Mouse (Mus musculus) heart, postnatal 25 days (tissue): ENCODE data around the gene Mrm1. TPM values are rescaled to one million over a fixed set of nuclear protein-coding genes. Genes with fewer than 3 reads are reported as not detected.
"Not testable (repeated sequence)": the region's sequence is repeated elsewhere in the genome, so short reads cannot be mapped to it uniquely, and the experiment has no call there.

Source experiments
- DNase-seq: peaks from one replicate; pipeline ENCODE4 v3.0.0; 2022; ENCODE audit warnings: low spot score
- intact Hi-C: fragments of 180-260 bp; cut with DNase I; formaldehyde crosslinking; loops from one replicate; pipeline ENCODE4 v1.15.1; 2025
- total RNA-seq, 2 experiments: library from RNA; stranded (reverse); gene quantifications; 2 replicates each; pipeline ENCODE4 v1.2.3; 2021

The Mrm1 gene
- 10 to 100 TPM; 17.1 to 17.9 TPM for total RNA-seq

- intact Hi-C loops, result loop anchor here (5.0 kb wide), 2 partner anchors 307 to 392 kb away; partner anchors contain the start of gene Aatf
- peak; percentile 93 for DNase-seq
Observed at GRCm38 (mm10) chr11:84818961-84819692, at the start of gene Mrm1. Mrm1 (minus strand) TSS chr11:84819515.

- no peak for DNase-seq
- intact Hi-C loops, result no loop called here
Observed at GRCm38 (mm10) chr11:84868786-84869259, 49.5 kb upstream of the Mrm1 start.

GRCm38 (mm10) chr11:84867586-84867985 is 48.3 kb upstream of the Mrm1 start:
- intact Hi-C loops, result no loop called here

GRCm38 (mm10) chr11:84865268-84865667 is 46.0 kb upstream of the Mrm1 start:
- DNase-seq, result no peak
- intact Hi-C loops, result no loop called here

More at GRCm38 (mm10) chr11:84867586-84867985, 48.3 kb upstream of the Mrm1 start:
- no peak for DNase-seq

GRCm38 (mm10) chr11:84855285-84855684 is 36.0 kb upstream of the Mrm1 start:
- DNase-seq, result no peak
- intact Hi-C loops, result no loop called here

- intact Hi-C loops, result no loop called here
Observed at GRCm38 (mm10) chr11:84847475-84848090, 28.3 kb upstream of the Mrm1 start.

GRCm38 (mm10) chr11:84846741-84847474 is 27.6 kb upstream of the Mrm1 start:
- DNase-seq, result no peak
- intact Hi-C loops, result no loop called here

More at GRCm38 (mm10) chr11:84847475-84848090, 28.3 kb upstream of the Mrm1 start:
- DNase-seq, result no peak

GRCm38 (mm10) chr11:84839330-84839729 is 20.0 kb upstream of the Mrm1 start:
- intact Hi-C loops, result no loop called here
- no peak for DNase-seq

- intact Hi-C loops, result loop anchor here (2.0 kb wide), 1 partner anchor 41 kb away; the partner anchor contains the start of gene Ggnbp2
- DNase-seq, result not testable (repeated sequence)
Observed at GRCm38 (mm10) chr11:84829495-84829894, 10.2 kb upstream of the Mrm1 start.

GRCm38 (mm10) chr11:84828516-84829399 is 9.4 kb upstream of the Mrm1 start, which contains the start of gene Dhrs11:
Dhrs11 (minus strand) TSS chr11:84828994.
- DNase-seq, result peak; percentile 93
- intact Hi-C loops, result loop anchor here (2.0 kb wide), 1 partner anchor 42 kb away; the partner anchor contains the start of gene Ggnbp2

- intact Hi-C loops, result loop anchor here (2.0 kb wide), 1 partner anchor 43 kb away; the partner anchor contains the start of gene Ggnbp2
- no peak for DNase-seq
Observed at GRCm38 (mm10) chr11:84827901-84828503, 8.7 kb upstream of the Mrm1 start.

GRCm38 (mm10) chr11:84827492-84827891 is 8.2 kb upstream of the Mrm1 start:
- no peak for DNase-seq
- intact Hi-C loops, result no loop called here

- intact Hi-C loops, result no loop called here
Observed at GRCm38 (mm10) chr11:84826185-84826584, 6.9 kb upstream of the Mrm1 start.

GRCm38 (mm10) chr11:84825261-84825807 is 6.0 kb upstream of the Mrm1 start:
- no peak for DNase-seq
- intact Hi-C loops, result no loop called here

More at GRCm38 (mm10) chr11:84826185-84826584, 6.9 kb upstream of the Mrm1 start:
- peak; percentile 62 for DNase-seq

GRCm38 (mm10) chr11:84823484-84823897 is 4.2 kb upstream of the Mrm1 start:
- peak; percentile 31 for DNase-seq
- intact Hi-C loops, result no loop called here

- intact Hi-C loops, result no loop called here
- DNase-seq, result no peak
Observed at GRCm38 (mm10) chr11:84822487-84822886, 3.2 kb upstream of the Mrm1 start.

- intact Hi-C loops, result no loop called here
- DNase-seq, result no peak
Observed at GRCm38 (mm10) chr11:84821131-84821770, 1.9 kb upstream of the Mrm1 start.
